Comparison of ENCODE assay signal across 14 mouse cellular contexts in the genomic region with DNA sequence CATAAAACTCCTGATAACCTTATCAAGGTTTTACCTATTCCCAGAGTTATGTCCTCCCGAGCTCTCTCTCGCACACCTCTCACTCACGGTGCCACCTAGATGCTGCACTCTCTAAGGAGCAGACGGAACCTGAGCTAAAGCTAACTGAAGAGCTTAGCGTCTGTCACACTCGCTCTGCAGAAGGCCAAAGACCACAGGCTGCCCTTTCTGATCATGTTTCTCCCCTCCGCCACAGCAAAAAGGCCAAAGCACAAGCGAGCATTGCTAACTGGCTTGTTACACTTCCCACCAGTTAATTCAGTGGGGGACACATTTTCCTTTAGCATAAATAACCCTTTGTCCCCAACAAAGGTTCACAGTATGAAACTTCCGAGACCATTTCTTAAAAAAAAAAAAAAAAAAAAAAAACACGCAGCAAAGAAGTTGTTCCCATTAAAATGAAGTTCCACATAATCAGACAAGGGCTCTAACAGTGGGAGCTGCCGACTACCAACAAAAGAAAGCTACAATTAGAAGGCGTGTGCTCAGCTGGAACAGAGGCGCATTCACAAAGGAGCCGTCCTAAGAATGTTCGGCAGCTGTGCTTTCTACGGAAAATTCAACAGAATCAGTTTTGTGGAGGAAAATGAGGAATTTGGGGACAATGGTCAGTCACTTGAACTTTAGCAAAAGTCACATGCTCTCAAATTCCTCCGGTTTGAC. TPM values are rescaled to one million over a fixed set of nuclear protein-coding genes. Genes with fewer than 3 reads are reported as not detected.
DNase-seq lines count a peak whose midpoint lies in the region; ATAC-seq and TF ChIP-seq lines count a peak whose summit lies in the region.
"Had no signal": no experiment of that assay in that cellular context is flagged by ENCODE, and none has a peak within 500 bp of the region (broad histone marks: within the 10 kb centered on the region; RNA-seq: fewer than 3 reads in every experiment).

No protein-coding gene starts in this region.

- no peak for TF ChIP-seq CTCF in heart, adult 2 months (IDR thresholded peaks at IDR 0.05)

- WGBS in forebrain, embryonic 11.5 days: 10% methylated on average over 17 of the region's 17 CpGs
- WGBS in hindbrain, embryonic 16.5 days: 15% methylated on average over 17 of the region's 17 CpGs
- 14% methylated on average over 17 of the region's 17 CpGs for WGBS in neural tube, embryonic 14.5 days
- WGBS in heart, adult 2 months: 89% methylated on average over 17 of the region's 17 CpGs
- 68% methylated on average over 17 of the region's 17 CpGs for WGBS in kidney, embryonic 16.5 days

- H3K4me3 ChIP-seq in forebrain, embryonic 11.5 days (ENCODE audit: low read depth, low read length): no peak overlapping the region
- H3K4me3 ChIP-seq in hindbrain, embryonic 16.5 days (ENCODE audit: low read length): no peak overlapping the region
- H3K4me3 ChIP-seq in neural tube, embryonic 14.5 days (ENCODE audit: low read depth, low read length): no peak overlapping the region; the same call in 1 of the 2 replicates
- no peak overlapping the region for H3K4me3 ChIP-seq in heart, adult 2 months
- H3K4me3 ChIP-seq in kidney, embryonic 16.5 days (ENCODE audit: low read length): no peak overlapping the region
- H3K4me3 ChIP-seq: liver, embryonic 12.5 days had no signal

- no peaks in the 10 kb centered on the region for H3K79me2 ChIP-seq in heart, adult 2 months (replicated peaks; ENCODE audit: control insufficient read depth, insufficient read depth, low read length)

- H3K27ac ChIP-seq in forebrain, embryonic 11.5 days (ENCODE audit: low read depth, low read length): no peak overlapping the region
- H3K27ac ChIP-seq in hindbrain, embryonic 16.5 days (ENCODE audit: low read depth, low read length): no peak overlapping the region
- H3K27ac ChIP-seq in neural tube, embryonic 14.5 days (ENCODE audit: low read depth, low read length): no peak overlapping the region
- no peak overlapping the region for H3K27ac ChIP-seq in heart, adult 2 months
- H3K27ac ChIP-seq in kidney, embryonic 16.5 days (ENCODE audit: low read length): no peak overlapping the region
- H3K27ac ChIP-seq: liver, embryonic 12.5 days had no signal

- intact Hi-C loops in heart, adult 2 months (cut with DNase I): no loop called here

- peak; percentile 67 for ATAC-seq in forebrain, embryonic 11.5 days (replicated peaks; ENCODE audit: low FRiP score)
- ATAC-seq in hindbrain, embryonic 16.5 days: no peak
- peak; percentile 57; the same call in 1 of the 2 replicates for ATAC-seq in neural tube, embryonic 14.5 days (ENCODE audit: low read depth)
- no peak for ATAC-seq in kidney, embryonic 16.5 days (ENCODE audit: low FRiP score, low TSS enrichment)
- ATAC-seq: liver, embryonic 12.5 days had no signal

- TF ChIP-seq POLR2A in heart, adult 2 months (IDR thresholded peaks at IDR 0.05; ENCODE audit: insufficient read depth, low read depth, low read length): no peak

- peaks cover 7% of the 10 kb centered on the region; the same call in 1 of the 2 replicates for H3K4me1 ChIP-seq in forebrain, embryonic 11.5 days (replicated peaks; ENCODE audit: control insufficient read depth, insufficient read depth, low read length)
- peaks cover 3% of the 10 kb centered on the region for H3K4me1 ChIP-seq in hindbrain, embryonic 16.5 days (ENCODE audit: control insufficient read depth, insufficient read depth, low read depth, low read length)
- peaks cover 3% of the 10 kb centered on the region; the same call in 1 of the 2 replicates for H3K4me1 ChIP-seq in neural tube, embryonic 14.5 days (ENCODE audit: control insufficient read depth, insufficient read depth, low read length)
- no peaks in the 10 kb centered on the region; the same call in 1 of the 2 replicates for H3K4me1 ChIP-seq in heart, adult 2 months (ENCODE audit: control insufficient read depth, insufficient read depth, low read length)
- no peaks in the 10 kb centered on the region for H3K4me1 ChIP-seq in kidney, embryonic 16.5 days (ENCODE audit: insufficient read depth, low read length)

- H3K9me3 ChIP-seq in forebrain, embryonic 11.5 days (ENCODE audit: control insufficient read depth, low read length): no peaks in the 10 kb centered on the region
- H3K9me3 ChIP-seq in hindbrain, embryonic 16.5 days (ENCODE audit: control insufficient read depth, low read length): no peaks in the 10 kb centered on the region
- no peaks in the 10 kb centered on the region for H3K9me3 ChIP-seq in neural tube, embryonic 14.5 days (ENCODE audit: control insufficient read depth, low read length)
- no peaks in the 10 kb centered on the region for H3K9me3 ChIP-seq in kidney, embryonic 16.5 days (ENCODE audit: low read length)
- H3K9me3 ChIP-seq: liver, embryonic 12.5 days had no signal

- no peak for TF ChIP-seq EP300 in heart, adult 2 months (IDR thresholded peaks at IDR 0.05; ENCODE audit: insufficient read depth, low read depth, low read length)

- peaks cover 36% of the 10 kb centered on the region for H3K27me3 ChIP-seq in forebrain, embryonic 11.5 days (ENCODE audit: control insufficient read depth, insufficient read depth, low read length)
- peaks cover 14% of the 10 kb centered on the region for H3K27me3 ChIP-seq in hindbrain, embryonic 16.5 days (replicated peaks; ENCODE audit: control insufficient read depth, insufficient read depth, low read length)
- H3K27me3 ChIP-seq in neural tube, embryonic 14.5 days (ENCODE audit: control insufficient read depth, insufficient read depth, low read length): no peaks in the 10 kb centered on the region; the same call in 1 of the 2 replicates
- H3K27me3 ChIP-seq in heart, adult 2 months (ENCODE audit: control insufficient read depth, insufficient read depth, low read length): no peaks in the 10 kb centered on the region
- no peaks in the 10 kb centered on the region for H3K27me3 ChIP-seq in kidney, embryonic 16.5 days (ENCODE audit: insufficient read depth, low read length)
- H3K27me3 ChIP-seq: liver, embryonic 12.5 days had no signal

- peak; percentile 71 for DNase-seq in embryo, embryonic 10.5 days (ENCODE audit: low spot score)
- DNase-seq in forebrain, embryonic 11.5 days (ENCODE audit: low spot score): peak; percentile 59
- no peak for DNase-seq in heart, adult 2 months
- no peak for DNase-seq in spleen, postnatal 4 days (ENCODE audit: low spot score in 2 of 2)
- DNase-seq: cerebellum, adult 11 months; gastrocnemius, postnatal 10 days; heart, postnatal 36 days; kidney, adult 9 months; layer of hippocampus, postnatal 36 days; lung, postnatal 14 days had no signal

- no peak overlapping the region for H3K9ac ChIP-seq in forebrain, embryonic 11.5 days (ENCODE audit: low read length)
- no peak overlapping the region for H3K9ac ChIP-seq in hindbrain, embryonic 16.5 days (ENCODE audit: low read depth, low read length)
- H3K9ac ChIP-seq in neural tube, embryonic 14.5 days (replicated peaks; ENCODE audit: low read depth, low read length): no peak overlapping the region
- H3K9ac ChIP-seq in heart, adult 2 months (ENCODE audit: low read depth, low read length): no peak overlapping the region
- H3K9ac ChIP-seq in kidney, embryonic 16.5 days (replicated peaks; ENCODE audit: low read length): no peak overlapping the region
- H3K9ac ChIP-seq: liver, embryonic 12.5 days had no signal

- H3K4me2 ChIP-seq in forebrain, embryonic 11.5 days (ENCODE audit: low read depth, low read length, severe bottlenecking): peak overlapping the region; percentile 27; the same call in 1 of the 2 replicates
- H3K4me2 ChIP-seq in hindbrain, embryonic 16.5 days (ENCODE audit: low read length): peak overlapping the region; percentile 40
- peak overlapping the region; percentile 21; the same call in 1 of the 2 replicates for H3K4me2 ChIP-seq in neural tube, embryonic 14.5 days (ENCODE audit: low read depth, low read length)
- H3K4me2 ChIP-seq in kidney, embryonic 16.5 days (replicated peaks; ENCODE audit: low read depth, low read length): no peak overlapping the region
- H3K4me2 ChIP-seq: liver, embryonic 12.5 days had no signal

- H3K36me3 ChIP-seq in forebrain, embryonic 11.5 days (ENCODE audit: control insufficient read depth, insufficient read depth, low read length): no peaks in the 10 kb centered on the region
- no peaks in the 10 kb centered on the region for H3K36me3 ChIP-seq in hindbrain, embryonic 16.5 days (ENCODE audit: control insufficient read depth, insufficient read depth, low read length)
- H3K36me3 ChIP-seq in neural tube, embryonic 14.5 days (ENCODE audit: control insufficient read depth, insufficient read depth, low read length): no peaks in the 10 kb centered on the region
- H3K36me3 ChIP-seq in heart, adult 2 months (ENCODE audit: control insufficient read depth, insufficient read depth, low read length): no peaks in the 10 kb centered on the region
- H3K36me3 ChIP-seq in kidney, embryonic 16.5 days (ENCODE audit: insufficient read depth, low read length): peaks cover 22% of the 10 kb centered on the region

RNA-seq across cellular contexts. Expression of a gene that starts 9.1 kb away (rescaled TPM):
- polyA plus RNA-seq in forebrain, embryonic 11.5 days (2014; fragmentation: Nextera tagmentation; extraction: Ambion mirVana): 12.5 and 12.8 TPM in 2 replicates
- 5.4 and 6.2 TPM in 2 replicates for polyA plus RNA-seq in hindbrain, embryonic 16.5 days (2015; fragmentation: Nextera tagmentation; extraction: Ambion mirVana)
- 2.8 and 4.7 TPM in 2 replicates for polyA plus RNA-seq in neural tube, embryonic 14.5 days (2014; fragmentation: Nextera tagmentation; extraction: Ambion mirVana)
- total RNA-seq in heart, adult 2 months (2021): 1 to 10 TPM; 1.0 to 2.8 TPM
- 0.59 and 1.8 TPM in 2 replicates for polyA plus RNA-seq in heart, adult 2 months (2012; rRNA removed)
- 16.7 and 18.5 TPM in 2 replicates for polyA plus RNA-seq in kidney, embryonic 16.5 days (2015; fragmentation: Nextera tagmentation; extraction: Ambion mirVana)

Comparison
In these comparisons a context has a peak if more than half of its experiments do, and no peak if none do; other contexts are left out.
1. DNase-seq: peak in embryo, embryonic 10.5 days (single experiment) and forebrain, embryonic 11.5 days (single experiment); none in heart, adult 2 months (0 of 2) and spleen, postnatal 4 days (0 of 2).
2. ATAC-seq: peak in forebrain, embryonic 11.5 days (single experiment) and neural tube, embryonic 14.5 days (single experiment); none in hindbrain, embryonic 16.5 days (single experiment) and kidney, embryonic 16.5 days (single experiment).